Mouse (Mus musculus): ENCODE measurements around the gene Krtap28-13. TPM values are rescaled to one million over a fixed set of nuclear protein-coding genes. Genes with fewer than 3 reads are reported as not detected.

Krtap28-13 gene
- polyA plus RNA-seq, 1 experiment from 2014 or later, result not detected

DNA sequence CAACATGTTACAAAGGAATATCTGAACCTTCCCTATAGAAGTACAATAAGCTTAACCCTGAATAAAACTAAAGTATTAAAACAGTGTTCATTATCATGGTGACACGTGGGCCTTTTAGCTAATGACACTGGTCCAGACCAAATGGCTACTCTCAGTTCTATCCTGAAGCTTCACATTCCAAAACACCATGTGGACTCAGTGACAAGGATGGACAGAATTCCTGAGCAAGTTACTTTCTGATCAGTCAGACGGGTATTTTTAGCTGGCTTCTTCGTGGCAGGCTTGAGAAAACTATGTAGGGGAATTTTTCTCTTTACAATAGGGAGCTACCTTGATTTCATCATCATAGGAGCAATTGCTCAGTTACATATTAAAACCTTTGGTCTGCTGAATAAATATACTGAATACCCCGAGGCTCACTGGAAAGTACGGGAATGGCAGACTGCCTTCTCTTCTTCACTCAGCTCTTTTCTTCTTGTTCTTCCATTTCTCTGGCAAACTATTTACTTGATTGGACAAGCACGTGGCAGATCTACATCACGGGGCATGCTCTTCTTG, 38.9 kb downstream of the Krtap28-13 start:
- Histone ChIP-seq H3K27ac (no peak overlapping the region), H3K4me2 (no peak overlapping the region), H3K27me3 (replicated peaks) (no peaks in the 10 kb centered on the region), H3K4me1 (no peaks in the 10 kb centered on the region), H3K4me3 (no peak overlapping the region), H3K9me3 (replicated peaks) (no peaks in the 10 kb centered on the region), H3K36me3 (no peaks in the 10 kb centered on the region), H3K9ac (no peak overlapping the region)
- no peak for ATAC-seq
- 48% methylated on average over 7 of the region's 7 CpGs for WGBS (ENCODE audit: insufficient replicate concordance)

DNA sequence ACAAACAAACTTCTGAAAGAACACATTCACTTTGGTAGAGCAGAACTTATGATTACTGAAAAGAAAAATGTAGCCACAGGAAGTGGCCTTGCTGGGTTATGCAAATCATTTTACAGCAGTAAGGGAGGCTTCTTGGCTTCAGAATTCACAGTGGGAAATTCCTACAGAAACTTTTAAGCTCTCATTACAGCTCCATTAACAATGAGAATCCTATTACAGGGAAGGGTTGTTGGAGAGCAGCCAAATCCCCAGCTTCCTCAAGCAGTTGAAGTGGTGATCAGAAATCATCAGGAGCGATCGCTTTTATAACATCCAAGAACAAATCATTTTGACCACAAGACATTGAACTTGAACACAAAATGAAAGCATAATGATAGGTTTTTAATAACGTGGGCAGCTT, 41.2 kb downstream of the Krtap28-13 start:
- 48% methylated on average over 3 of the region's 3 CpGs for WGBS (ENCODE audit: insufficient replicate concordance)
- no peaks in the 10 kb centered on the region for H3K27me3 ChIP-seq (replicated peaks)
- H3K4me3 ChIP-seq, result no peak overlapping the region
- no peaks in the 10 kb centered on the region for H3K4me1 ChIP-seq
- no peak for ATAC-seq
- no peaks in the 10 kb centered on the region for H3K36me3 ChIP-seq
- H3K4me2 ChIP-seq, result no peak overlapping the region
- H3K9ac ChIP-seq, result no peak overlapping the region
- H3K9me3 ChIP-seq (replicated peaks), result no peaks in the 10 kb centered on the region
- H3K27ac ChIP-seq, result no peak overlapping the region

DNA sequence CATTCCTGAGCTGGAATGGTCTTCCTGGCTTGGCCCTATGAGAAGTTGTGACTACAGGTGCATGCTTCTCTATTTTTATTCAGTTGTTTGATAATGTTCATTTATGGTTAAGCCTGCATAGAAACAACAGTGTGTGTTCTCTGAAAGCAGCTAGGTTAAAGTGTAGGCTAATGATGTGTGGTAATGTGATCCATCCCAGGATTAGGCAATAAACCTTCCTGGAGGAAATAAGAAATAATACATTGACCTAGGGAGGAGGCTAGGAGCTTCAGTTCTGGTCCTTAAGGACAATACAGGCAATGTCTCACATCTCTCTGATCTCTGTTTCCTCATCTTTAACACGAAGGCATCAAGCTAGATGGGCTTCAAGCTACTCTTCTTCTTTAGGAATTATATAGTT, 44.7 kb downstream of the Krtap28-13 start:
- Histone ChIP-seq H3K9me3 (replicated peaks) (no peaks in the 10 kb centered on the region), H3K4me3 (no peak overlapping the region), H3K4me1 (no peaks in the 10 kb centered on the region), H3K27me3 (replicated peaks) (no peaks in the 10 kb centered on the region), H3K36me3 (no peaks in the 10 kb centered on the region), H3K9ac (no peak overlapping the region), H3K4me2 (no peak overlapping the region), H3K27ac (no peak overlapping the region)
- WGBS (ENCODE audit: insufficient replicate concordance), result 24% methylated on average over 1 of the region's 1 CpGs
- ATAC-seq, result no peak

DNA sequence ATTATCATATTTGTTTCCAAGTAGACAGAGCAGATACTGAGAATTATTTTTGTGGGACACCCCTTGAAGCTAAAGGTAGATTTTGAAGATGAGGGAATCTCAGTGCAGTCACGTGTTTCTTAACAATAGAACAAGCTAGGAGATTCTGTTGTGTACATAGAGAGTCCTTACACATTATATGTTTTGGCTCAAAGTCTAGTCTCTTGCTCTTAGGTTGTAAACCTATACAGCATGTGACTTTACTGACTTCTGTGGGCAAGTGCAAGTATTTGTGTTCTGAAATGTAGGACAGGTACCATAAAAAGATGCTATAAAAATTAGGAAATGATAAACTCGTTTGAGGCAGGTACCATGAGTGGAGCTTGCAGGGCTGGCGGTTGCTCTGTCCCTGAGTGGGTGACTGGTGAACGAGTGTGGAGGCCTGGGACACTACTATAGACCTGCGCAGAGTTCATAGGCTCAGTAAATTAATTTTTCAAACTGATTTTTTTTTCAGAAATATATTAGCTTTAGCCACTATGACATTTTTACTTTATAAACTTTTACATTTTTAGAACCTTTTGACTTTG, 46.8 kb downstream of the Krtap28-13 start:
- 61% methylated on average over 5 of the region's 5 CpGs for WGBS (ENCODE audit: insufficient replicate concordance)
- no peak overlapping the region for H3K4me2 ChIP-seq
- H3K9ac ChIP-seq, result no peak overlapping the region
- H3K36me3 ChIP-seq, result no peaks in the 10 kb centered on the region
- H3K9me3 ChIP-seq (replicated peaks), result no peaks in the 10 kb centered on the region
- H3K4me3 ChIP-seq, result no peak overlapping the region
- H3K27ac ChIP-seq, result no peak overlapping the region
- ATAC-seq, result no peak
- no peaks in the 10 kb centered on the region for H3K27me3 ChIP-seq (replicated peaks)
- H3K4me1 ChIP-seq, result no peaks in the 10 kb centered on the region

DNA sequence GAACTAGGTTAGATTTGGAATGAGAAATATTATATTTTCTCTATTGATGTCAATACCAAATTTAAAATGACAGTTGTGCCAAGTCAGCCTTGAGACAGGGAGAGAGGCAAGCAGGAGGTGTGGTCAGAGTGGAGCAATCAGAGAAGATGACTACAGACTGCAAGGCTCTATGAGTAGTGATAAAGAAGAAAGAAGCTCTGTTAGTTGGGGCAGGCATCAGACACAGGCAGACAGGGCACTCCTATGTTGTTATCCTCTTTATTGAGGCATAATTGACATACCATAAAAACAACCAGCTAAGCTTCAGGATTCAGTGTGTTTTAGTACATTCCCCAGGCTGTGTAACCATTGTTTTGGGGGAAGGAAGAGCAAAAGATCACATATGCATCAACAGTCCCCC, 50.3 kb downstream of the Krtap28-13 start:
- no peak overlapping the region for H3K9ac ChIP-seq
- no peak overlapping the region for H3K4me2 ChIP-seq
- H3K27ac ChIP-seq, result no peak overlapping the region
- no peaks in the 10 kb centered on the region for H3K4me1 ChIP-seq
- no peak overlapping the region for H3K4me3 ChIP-seq
- no peaks in the 10 kb centered on the region for H3K27me3 ChIP-seq (replicated peaks)
- ATAC-seq, result no peak
- H3K36me3 ChIP-seq, result no peaks in the 10 kb centered on the region
- no peaks in the 10 kb centered on the region for H3K9me3 ChIP-seq (replicated peaks)

Other genes starting within 250 kb of the Krtap28-13 start
- gene Agfg1, start 221.4 kb upstream of the Krtap28-13 start, polyA plus RNA-seq (2016; fragmentation: Nextera tagmentation; extraction: Ambion mirVana), result 76.7 and 78.3 TPM in 2 replicates
- gene A030005L19Rik, start 147.6 kb upstream of the Krtap28-13 start, polyA plus RNA-seq (2016; fragmentation: Nextera tagmentation; extraction: Ambion mirVana), result 0.46 TPM in 1 of 2 replicates, not detected in the other
- not detected in 2 replicates for gene A030014E15Rik, start 136.0 kb upstream of the Krtap28-13 start, polyA plus RNA-seq (2016; fragmentation: Nextera tagmentation; extraction: Ambion mirVana)
- gene Gm6217, start 129.5 kb upstream of the Krtap28-13 start, polyA plus RNA-seq (2016; fragmentation: Nextera tagmentation; extraction: Ambion mirVana), result not detected in 2 replicates
- not detected in 2 replicates for gene A030003K21Rik, start 117.5 kb upstream of the Krtap28-13 start, polyA plus RNA-seq (2016; fragmentation: Nextera tagmentation; extraction: Ambion mirVana)
- gene Gm7544, start 104.9 kb upstream of the Krtap28-13 start, polyA plus RNA-seq (2016; fragmentation: Nextera tagmentation; extraction: Ambion mirVana), result not detected in 2 replicates
- gene Gm47955, start 100.6 kb upstream of the Krtap28-13 start, polyA plus RNA-seq (2016; fragmentation: Nextera tagmentation; extraction: Ambion mirVana), result not detected in 2 replicates
- gene Gm47959, start 60.4 kb upstream of the Krtap28-13 start, polyA plus RNA-seq (2016; fragmentation: Nextera tagmentation; extraction: Ambion mirVana), result not detected in 2 replicates
- gene Slc19a3, start 22.5 kb upstream of the Krtap28-13 start, polyA plus RNA-seq (2016; fragmentation: Nextera tagmentation; extraction: Ambion mirVana), result 0.15 and 0.33 TPM in 2 replicates
- not detected in 2 replicates for gene Krtap28-10, start 18.4 kb upstream of the Krtap28-13 start, polyA plus RNA-seq (2016; fragmentation: Nextera tagmentation; extraction: Ambion mirVana)
- gene Gm47969, start 16.0 kb upstream of the Krtap28-13 start, polyA plus RNA-seq (2016; fragmentation: Nextera tagmentation; extraction: Ambion mirVana), result not detected in 2 replicates
- gene A030005K14Rik, start 1.6 kb upstream of the Krtap28-13 start, polyA plus RNA-seq (2016; fragmentation: Nextera tagmentation; extraction: Ambion mirVana), result not detected in 2 replicates
- 0.21 TPM in 1 of 2 replicates, not detected in the other for gene Ccl20, start 55.8 kb downstream of the Krtap28-13 start, polyA plus RNA-seq (2016; fragmentation: Nextera tagmentation; extraction: Ambion mirVana)
- gene Daw1, start 98.8 kb downstream of the Krtap28-13 start, polyA plus RNA-seq (2016; fragmentation: Nextera tagmentation; extraction: Ambion mirVana), result not detected in 2 replicates